Mouse (Mus musculus): Measurements from ENCODE around the gene Hspb3. TPM values are rescaled to one million over a fixed set of nuclear protein-coding genes. Genes with fewer than 3 reads are reported as not detected.

Hspb3 gene
- total RNA-seq (2021) = 10 to 100 TPM; 27.4 to 28.9 TPM

- peak; percentile 68 for DNase-seq
Measured at GRCm38 (mm10) chr13:113663151-113663779, at the start of gene Hspb3. TSS of gene Hspb3 (minus strand) at chr13:113663676.

DNA sequence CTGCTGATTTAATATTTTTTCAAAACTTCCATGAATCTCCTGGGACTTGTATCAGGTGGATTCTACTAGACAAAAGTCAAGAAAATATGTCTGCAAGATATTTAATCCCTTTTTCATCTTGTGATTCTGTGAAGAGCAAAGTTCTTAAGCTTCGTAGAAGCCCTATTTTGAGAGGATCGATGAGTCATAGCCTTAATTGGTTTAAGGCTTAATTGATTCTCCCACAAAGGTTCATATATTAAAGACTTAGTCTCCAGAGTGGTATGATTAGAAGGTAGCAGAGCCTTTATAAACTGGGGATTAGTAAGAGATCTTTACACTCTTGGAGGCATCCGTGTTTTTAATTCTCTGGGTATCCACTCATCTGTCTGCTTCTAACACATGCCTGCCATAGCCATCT is 49.7 kb upstream of the Hspb3 start:
- no peak for DNase-seq

DNA sequence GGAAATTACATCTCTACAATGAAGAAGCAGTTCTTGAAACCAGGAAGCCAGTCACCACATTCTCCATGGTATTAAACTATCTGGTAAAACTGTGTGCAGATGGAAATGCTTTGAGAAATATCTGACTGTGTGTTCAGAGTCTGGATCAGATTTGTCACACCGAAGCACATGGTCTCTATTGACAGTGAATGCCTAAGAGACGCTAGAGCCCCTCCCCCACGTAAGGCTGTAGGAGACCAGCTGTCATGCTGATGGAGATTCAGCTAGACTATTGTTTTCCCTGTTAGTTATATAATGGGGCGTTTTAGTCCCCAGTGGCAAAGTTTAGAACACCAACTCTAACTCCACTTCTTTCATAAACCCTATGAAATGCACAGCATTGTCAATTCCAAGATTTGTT is 42.7 kb upstream of the Hspb3 start:
- no peak for DNase-seq

- DNase-seq = no peak
Measured at GRCm38 (mm10) chr13:113701185-113701584, 37.7 kb upstream of the Hspb3 start.

- DNase-seq = no peak
Measured at GRCm38 (mm10) chr13:113699928-113700327, 36.5 kb upstream of the Hspb3 start.

DNA sequence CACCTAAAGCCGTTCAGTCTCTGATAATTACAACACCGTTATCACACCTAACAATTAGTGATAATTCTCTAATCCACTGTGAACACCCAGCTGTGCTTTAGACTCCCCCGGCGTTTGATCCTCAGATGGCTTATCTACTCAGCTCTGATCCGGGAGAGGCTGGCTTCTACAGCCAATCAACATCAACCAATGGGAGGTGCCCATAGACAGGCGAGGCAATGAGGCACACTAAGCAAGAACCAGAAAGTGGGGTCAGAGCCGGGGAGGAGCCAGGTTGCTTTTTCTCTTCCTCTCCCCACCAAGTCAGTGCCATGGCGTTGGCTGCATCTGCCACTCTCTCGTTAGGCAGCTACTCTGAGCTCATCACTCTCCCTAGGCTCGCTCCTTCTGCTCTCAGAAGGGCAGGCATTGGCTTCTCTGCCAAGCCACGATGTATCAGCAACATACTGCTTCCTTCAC is 36.0 kb upstream of the Hspb3 start:
- DNase-seq = no peak

GRCm38 (mm10) chr13:113696838-113697321 is 33.4 kb upstream of the Hspb3 start:
- no peak for DNase-seq

DNA sequence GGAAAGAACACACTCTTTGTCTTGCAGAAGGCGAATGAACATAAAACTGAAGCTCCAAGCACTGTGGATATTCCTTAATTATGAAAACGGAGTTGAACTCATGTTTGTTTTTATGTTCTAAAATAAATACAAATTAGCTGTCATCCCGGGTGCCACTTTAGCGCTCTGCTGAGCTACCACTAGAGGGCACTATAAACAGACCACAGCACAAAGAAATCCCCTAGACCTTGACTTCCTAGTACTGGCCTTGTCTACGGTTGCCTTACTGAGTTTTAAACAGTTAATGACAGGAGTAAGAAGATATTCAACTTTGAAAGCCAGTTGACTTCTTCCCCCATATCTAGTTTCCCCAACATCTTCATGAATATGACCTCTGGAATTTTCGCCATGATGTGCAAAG is 29.9 kb upstream of the Hspb3 start:
- peak; percentile 49 for DNase-seq

GRCm38 (mm10) chr13:113691644-113692043 is 28.2 kb upstream of the Hspb3 start:
- DNase-seq = no peak

DNA sequence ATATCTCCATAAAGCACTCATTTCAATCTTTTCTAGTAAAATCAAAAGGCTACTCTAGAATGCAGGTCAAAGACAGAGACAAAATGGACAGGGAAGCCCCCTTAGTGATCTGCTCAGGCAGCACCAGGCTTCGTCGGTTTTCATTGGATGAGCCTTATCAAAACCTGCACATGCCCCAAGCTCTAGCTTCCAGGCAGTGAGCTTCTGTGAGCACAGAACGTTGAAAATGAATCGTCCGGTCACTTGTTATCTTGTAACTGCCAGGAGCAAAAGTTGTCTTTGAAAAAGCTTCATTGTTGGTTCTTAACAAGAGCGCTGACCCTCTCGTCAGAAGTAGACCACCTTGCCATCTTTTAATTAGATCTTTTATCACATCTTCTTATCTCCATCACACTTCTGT is 26.4 kb upstream of the Hspb3 start:
- no peak for DNase-seq

DNA sequence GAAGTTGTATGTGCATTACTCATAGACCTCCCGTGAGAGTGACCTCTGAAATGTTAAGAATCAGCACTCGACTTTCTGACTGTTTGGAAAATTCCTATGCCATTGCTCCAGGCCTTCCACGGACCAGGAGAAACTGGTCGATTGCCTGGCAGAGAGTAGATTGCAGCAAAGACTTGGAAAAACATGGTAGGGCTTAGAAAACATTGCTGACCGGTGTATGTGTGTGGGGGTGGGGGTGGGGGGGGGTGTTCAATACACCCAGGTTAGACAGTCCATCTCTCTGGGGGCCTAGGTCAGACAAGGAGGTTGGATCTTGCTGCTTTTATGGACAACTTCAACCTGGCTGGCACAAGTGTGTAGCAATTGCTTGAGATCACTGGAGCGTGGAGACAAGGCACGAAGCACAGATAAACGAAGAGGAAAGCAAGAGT is 23.2 kb upstream of the Hspb3 start:
- no peak for DNase-seq

GRCm38 (mm10) chr13:113682821-113683220 is 19.3 kb upstream of the Hspb3 start:
- DNase-seq = no peak

GRCm38 (mm10) chr13:113680646-113681045 is 17.2 kb upstream of the Hspb3 start:
- DNase-seq = no peak

GRCm38 (mm10) chr13:113669459-113670077 is 6.1 kb upstream of the Hspb3 start:
- DNase-seq = peak; percentile 72

- no peak for DNase-seq
Measured at GRCm38 (mm10) chr13:113663883-113664282, 407 bp upstream of the Hspb3 start.

DNA sequence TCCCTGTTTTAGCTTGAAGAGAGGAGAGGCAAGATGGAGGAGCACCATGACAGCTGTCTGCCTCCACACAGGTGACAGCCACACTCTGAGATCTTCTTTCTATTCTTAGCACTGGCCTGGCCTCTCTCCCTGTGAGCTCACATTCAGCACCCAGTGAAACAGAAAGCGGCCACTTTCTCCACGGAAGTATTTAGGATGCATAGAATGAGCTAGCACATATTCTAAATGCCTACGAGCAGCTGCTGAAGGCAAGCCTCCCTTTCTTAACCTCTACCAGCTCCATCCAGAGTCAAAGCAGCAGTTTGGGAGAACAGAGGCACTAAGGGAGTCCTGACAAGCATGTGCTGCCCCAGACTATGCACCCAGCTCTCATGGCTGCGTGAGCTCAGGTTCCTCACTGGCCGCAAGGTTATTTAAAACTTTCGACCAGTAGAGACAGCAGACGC is 1.6 kb downstream of the Hspb3 start:
- DNase-seq = peak; percentile 24

DNA sequence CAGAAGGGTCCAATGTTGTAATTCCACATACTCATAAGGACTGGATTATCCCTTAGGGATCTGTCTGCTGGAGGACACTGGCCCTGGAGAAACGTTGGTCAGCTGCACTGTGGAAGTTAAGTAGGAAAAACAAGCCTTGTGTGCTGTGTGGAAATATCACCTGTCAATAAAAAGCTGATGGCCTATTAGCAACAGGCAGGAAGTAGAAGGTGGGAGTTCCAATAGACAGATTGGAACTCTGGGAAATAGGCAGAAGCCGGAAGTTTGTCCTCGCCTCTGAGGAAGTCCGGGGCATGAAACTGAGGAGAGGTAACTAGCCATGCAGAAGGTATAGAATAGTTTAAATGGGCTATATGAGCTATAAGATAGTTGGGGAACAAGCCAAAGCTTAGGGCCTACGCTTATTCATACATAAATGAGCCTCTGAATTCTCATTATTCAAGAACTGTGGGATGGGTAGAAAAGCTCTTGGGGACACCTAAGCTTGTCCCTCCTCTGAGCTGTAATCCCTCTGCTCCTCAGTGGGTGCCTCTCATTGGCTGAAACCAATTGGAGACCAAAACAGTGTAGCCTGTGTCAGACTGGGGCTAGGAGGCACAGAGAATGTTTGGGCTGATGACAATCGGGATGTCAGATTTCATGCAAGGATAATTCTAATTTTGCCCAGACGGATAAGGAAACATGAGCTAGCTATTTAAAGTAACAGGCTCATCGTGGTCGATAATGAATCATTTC is 2.7 kb downstream of the Hspb3 start:
- DNase-seq = peak; percentile 27

DNA sequence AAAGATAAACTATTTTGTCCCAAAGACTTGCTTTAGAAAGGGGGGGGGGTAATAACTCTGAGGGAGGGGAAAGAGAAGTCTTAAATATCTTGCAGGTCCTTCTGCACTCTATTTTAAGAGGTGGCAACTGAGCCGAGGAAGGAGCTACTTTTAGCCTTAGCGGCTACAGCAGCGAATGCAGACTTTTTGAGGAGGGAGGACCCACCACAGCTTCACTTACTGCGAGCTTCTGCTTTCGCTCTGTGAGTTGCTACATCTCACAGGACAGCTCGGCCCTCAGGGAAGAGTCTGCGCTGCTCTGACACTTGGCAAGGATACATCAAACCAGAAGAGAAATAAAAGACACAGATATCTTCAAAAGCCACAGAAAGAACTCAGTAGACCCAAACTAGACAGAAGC is 6.3 kb downstream of the Hspb3 start:
- DNase-seq = no peak

- no peak for DNase-seq
Measured at GRCm38 (mm10) chr13:113656639-113657038, 6.8 kb downstream of the Hspb3 start.

DNA sequence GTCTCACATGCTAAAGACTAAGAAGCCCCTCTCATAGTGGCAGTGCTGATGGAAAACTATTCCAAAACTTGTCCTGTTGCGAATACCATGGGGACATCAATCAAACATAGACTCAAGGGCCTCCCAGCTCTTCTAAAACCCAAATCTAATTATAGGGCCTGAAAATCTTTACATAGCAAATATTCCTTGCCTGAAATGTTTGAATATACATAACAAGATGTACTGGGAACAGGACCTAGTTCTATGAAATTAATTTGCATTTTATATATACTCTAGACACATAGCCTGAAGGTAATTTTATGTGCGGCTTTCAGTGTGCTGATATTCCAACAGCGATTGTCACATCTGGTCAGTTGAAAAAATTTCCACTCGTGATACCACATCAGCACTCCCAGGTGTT is 8.0 kb downstream of the Hspb3 start:
- DNase-seq = no peak

DNA sequence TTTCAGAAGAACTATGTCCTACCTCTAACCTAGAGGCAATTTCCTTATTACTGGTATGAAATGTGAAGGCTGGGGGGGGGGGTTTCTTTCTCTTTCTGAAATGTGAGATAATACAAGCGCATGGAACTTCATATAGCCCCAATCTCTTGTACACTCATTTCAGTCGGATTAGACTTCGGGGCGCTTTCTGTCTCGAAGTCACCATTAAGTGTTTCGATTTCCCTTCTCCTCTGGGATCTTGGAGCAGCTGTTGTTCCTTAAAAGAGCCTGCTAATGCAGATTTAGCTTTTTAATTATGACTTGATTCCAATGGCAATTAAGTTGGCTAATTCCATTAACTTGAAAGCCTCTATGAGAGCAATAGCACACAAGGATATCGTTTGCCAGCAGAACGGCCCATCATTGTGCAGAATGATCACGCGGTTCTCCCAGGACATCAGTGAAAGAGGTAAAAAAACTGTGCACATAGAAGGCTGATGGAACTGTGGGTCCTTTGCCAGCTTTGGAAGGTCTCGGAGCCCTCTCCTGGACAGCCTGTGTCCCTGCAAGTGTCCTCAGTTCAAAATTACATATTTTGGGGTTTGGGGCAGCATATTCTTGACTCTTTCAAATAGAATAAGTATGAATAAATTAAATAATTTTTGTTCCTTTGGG is 22.4 kb downstream of the Hspb3 start:
- DNase-seq = peak; percentile 26

DNA sequence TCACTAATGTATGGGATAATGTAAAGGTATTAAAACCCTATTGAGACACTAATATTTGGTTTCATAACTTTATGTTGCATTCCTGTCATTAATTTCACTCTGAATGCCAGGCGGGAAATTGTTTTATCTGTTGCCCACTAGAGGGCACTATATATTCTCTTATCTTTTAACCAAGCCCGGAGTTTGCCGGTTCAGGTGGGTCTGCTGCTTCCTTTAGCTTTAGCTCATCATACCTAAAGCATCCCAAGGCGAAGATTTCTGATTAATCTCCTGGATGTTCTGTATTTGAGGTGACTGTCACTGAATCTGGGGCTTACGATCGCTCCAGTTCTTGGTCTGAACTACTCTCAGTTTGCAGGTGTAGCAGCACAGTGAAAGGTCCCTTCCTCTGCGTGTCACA is 24.6 kb downstream of the Hspb3 start:
- DNase-seq = no peak

- no peak for DNase-seq
Measured at GRCm38 (mm10) chr13:113635799-113636222, 27.7 kb downstream of the Hspb3 start.

Data from heart, postnatal 4 days (tissue).